11 mouse cellular contexts compared by ENCODE assay signal in genomic region chr2:129232484-129232883, GRCm38 (mm10). TPM values are rescaled to one million over a fixed set of nuclear protein-coding genes. Genes with fewer than 3 reads are reported as not detected.
DNase-seq lines count a peak whose midpoint lies in the region; ATAC-seq and TF ChIP-seq lines count a peak whose summit lies in the region.
"Had no signal": no experiment of that assay in that cellular context is flagged by ENCODE, and none has a peak within 500 bp of the region (broad histone marks: within the 10 kb centered on the region; RNA-seq: fewer than 3 reads in every experiment).

No protein-coding gene starts in this region.

- no peak for DNase-seq in lung, postnatal 0 days (ENCODE audit: low spot score)
- DNase-seq in lung, postnatal 4 days = no peak
- peak; percentile 82 for DNase-seq in kidney, postnatal 14 days
- no peak for DNase-seq in embryo, embryonic 10 days (ENCODE audit: low spot score)
- no peak for DNase-seq in ovary, postnatal 14 days (ENCODE audit: low spot score)
- DNase-seq: gastrocnemius, adult 2 months; lung, postnatal 36 days; thymus, adult 18-20 months had no signal

- H3K36me3 ChIP-seq in lung, postnatal 0 days (ENCODE audit: insufficient read depth, low read length) = no peaks in the 10 kb centered on the region
- no peaks in the 10 kb centered on the region for H3K36me3 ChIP-seq in forebrain, embryonic 15.5 days
- no peaks in the 10 kb centered on the region for H3K36me3 ChIP-seq in stomach, embryonic 16.5 days (ENCODE audit: control insufficient read depth, insufficient read depth, low read length)
- H3K36me3 ChIP-seq: neural tube, embryonic 15.5 days had no signal

- peak; percentile 50; the same call in 1 of the 2 replicates for ATAC-seq in lung, postnatal 0 days
- ATAC-seq in forebrain, embryonic 15.5 days (replicated peaks) = peak; percentile 41; the same call in 1 of the 2 replicates
- peak; percentile 53 for ATAC-seq in stomach, embryonic 16.5 days (ENCODE audit: insufficient read depth, low FRiP score)

- no peak overlapping the region for H3K27ac ChIP-seq in lung, postnatal 0 days (ENCODE audit: low read length)
- peak overlapping the region; percentile 49 for H3K27ac ChIP-seq in forebrain, embryonic 15.5 days (replicated peaks)
- no peak overlapping the region for H3K27ac ChIP-seq in stomach, embryonic 16.5 days (ENCODE audit: low read length)
- H3K27ac ChIP-seq: gastrocnemius, adult 2 months; neural tube, embryonic 15.5 days had no signal

- H3K9me3 ChIP-seq in lung, postnatal 0 days (ENCODE audit: low read length) = no peaks in the 10 kb centered on the region
- no peaks in the 10 kb centered on the region for H3K9me3 ChIP-seq in forebrain, embryonic 15.5 days
- no peaks in the 10 kb centered on the region for H3K9me3 ChIP-seq in stomach, embryonic 16.5 days (replicated peaks; ENCODE audit: control insufficient read depth, low read length)
- H3K9me3 ChIP-seq: neural tube, embryonic 15.5 days had no signal

- no peaks in the 10 kb centered on the region for H3K4me1 ChIP-seq in lung, postnatal 0 days (ENCODE audit: insufficient read depth, low read depth, low read length)
- H3K4me1 ChIP-seq in forebrain, embryonic 15.5 days = peaks cover 16% of the 10 kb centered on the region
- no peaks in the 10 kb centered on the region for H3K4me1 ChIP-seq in stomach, embryonic 16.5 days (ENCODE audit: control insufficient read depth, insufficient read depth, low read length)
- H3K4me1 ChIP-seq: neural tube, embryonic 15.5 days had no signal

- no peak for TF ChIP-seq CTCF in lung, postnatal 0 days (IDR thresholded peaks at IDR 0.05)

- H3K27me3 ChIP-seq in lung, postnatal 0 days (replicated peaks; ENCODE audit: insufficient read depth, low read length) = no peaks in the 10 kb centered on the region
- no peaks in the 10 kb centered on the region for H3K27me3 ChIP-seq in forebrain, embryonic 15.5 days
- no peaks in the 10 kb centered on the region for H3K27me3 ChIP-seq in stomach, embryonic 16.5 days (ENCODE audit: control insufficient read depth, insufficient read depth, low read length)
- H3K27me3 ChIP-seq: neural tube, embryonic 15.5 days had no signal

- 75% methylated on average over 9 of the region's 9 CpGs for WGBS in lung, postnatal 0 days
- 70% methylated on average over 9 of the region's 9 CpGs for WGBS in forebrain, embryonic 15.5 days
- 71% methylated on average over 9 of the region's 9 CpGs for WGBS in stomach, embryonic 16.5 days

- no peak overlapping the region for H3K4me2 ChIP-seq in lung, postnatal 0 days (replicated peaks; ENCODE audit: low read depth, low read length)
- no peak overlapping the region for H3K4me2 ChIP-seq in forebrain, embryonic 15.5 days (replicated peaks)
- H3K4me2 ChIP-seq in stomach, embryonic 16.5 days (ENCODE audit: low read depth, low read length) = no peak overlapping the region
- H3K4me2 ChIP-seq: neural tube, embryonic 15.5 days had no signal

- no peak for TF ChIP-seq EP300 in lung, postnatal 0 days (IDR thresholded peaks at IDR 0.05)

- no peak overlapping the region for H3K4me3 ChIP-seq in lung, postnatal 0 days (ENCODE audit: low read depth, low read length)
- H3K4me3 ChIP-seq in forebrain, embryonic 15.5 days = no peak overlapping the region
- H3K4me3 ChIP-seq in stomach, embryonic 16.5 days (replicated peaks; ENCODE audit: low read length) = no peak overlapping the region
- H3K4me3 ChIP-seq: gastrocnemius, adult 2 months; neural tube, embryonic 15.5 days had no signal

- H3K9ac ChIP-seq in lung, postnatal 0 days (replicated peaks; ENCODE audit: low read depth) = no peak overlapping the region
- no peak overlapping the region for H3K9ac ChIP-seq in forebrain, embryonic 15.5 days (replicated peaks)
- no peak overlapping the region for H3K9ac ChIP-seq in stomach, embryonic 16.5 days (ENCODE audit: low read length)
- H3K9ac ChIP-seq: neural tube, embryonic 15.5 days had no signal

RNA-seq across cellular contexts. Expression of gene Slc20a1, which starts 33.9 kb away (rescaled TPM):
- polyA plus RNA-seq in lung, postnatal 0 days (2015; fragmentation: Nextera tagmentation; extraction: Ambion mirVana) = 10.0 and 10.5 TPM in 2 replicates
- 58.8 TPM in 2 replicates for polyA plus RNA-seq in forebrain, embryonic 15.5 days (2015; fragmentation: Nextera tagmentation; extraction: Ambion mirVana)
- polyA plus RNA-seq in stomach, embryonic 16.5 days (2015; fragmentation: Nextera tagmentation; extraction: Ambion mirVana) = 24.8 and 25.9 TPM in 2 replicates
